Mouse (Mus musculus) lung, adult 2 months (tissue): ENCODE measurements around the gene Nav2.

Source experiments
- CTCF ChIP-seq: fragments of 200-500 bp; IDR thresholded peaks from 2 replicates; pipeline ENCODE4 v1.5.1; 2011; ENCODE audit warnings: mild to moderate bottlenecking, low read length, control low read depth; ENCODE audit not compliant: insufficient read depth
- POLR2A ChIP-seq: fragments of 200-500 bp; IDR thresholded peaks from 2 replicates; pipeline ENCODE4 v1.6.1; 2011; ENCODE audit warnings: low read depth, mild to moderate bottlenecking, control low read depth, low read length, borderline replicate concordance; ENCODE audit errors: extremely low read depth

- no peak for TF ChIP-seq CTCF
- no peak for TF ChIP-seq POLR2A
Observed at GRCm38 (mm10) chr7:49335056-49335455, 426.5 kb downstream of the Nav2 start.
